Mouse (Mus musculus) thymus, postnatal 0 days (tissue): Measurements from ENCODE around the gene Gap43. TPM values are rescaled to one million over a fixed set of nuclear protein-coding genes. Genes with fewer than 3 reads are reported as not detected.

Experiments
- microRNA-seq: library from miRNA; unstranded; fragments of <30 nt; microRNA quantifications from one replicate; pipeline ENCODE4, GENCODE M21; 2016; ENCODE audit warnings: borderline number of aligned reads
- polyA plus RNA-seq: library from polyadenylated mRNA; unstranded; fragments of >200 nt; fragmentation: Nextera tagmentation; extraction: Ambion mirVana; gene quantifications from 2 replicates; pipeline ENCODE4 v1.2.1, GENCODE M21; 2015

Gene Gap43
- polyA plus RNA-seq, 1 experiment from 2014 or later = 1.7 TPM

Small RNA genes within 50 kb of the gene (microRNA-seq; reads per million reads assigned to microRNA genes)
- 2.5 reads per million for gene Mir6540
